Mouse (Mus musculus): ENCODE measurements around the gene Borcs5.

DNA sequence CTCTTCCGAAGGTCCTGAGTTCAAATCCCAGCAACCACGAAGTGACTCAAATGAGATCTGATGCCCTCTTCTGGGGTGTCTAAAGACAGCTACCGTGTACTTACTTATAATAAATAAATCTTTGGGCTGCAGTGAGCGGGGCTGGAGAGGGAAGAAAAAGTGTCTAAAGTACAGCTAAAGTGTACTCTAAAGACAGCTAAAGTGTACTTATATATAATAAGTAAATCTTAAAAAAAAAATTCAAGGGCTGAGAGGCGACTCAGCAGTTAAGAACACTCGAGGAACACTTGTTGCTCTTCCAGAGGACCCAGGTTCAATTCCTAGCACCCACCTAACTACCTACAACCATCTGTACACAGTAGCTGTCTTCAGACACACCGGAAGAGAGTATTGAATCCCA lies 106.6 kb downstream of the Borcs5 start:
- TF ChIP-seq CTCF (IDR thresholded peaks at IDR 0.05; ENCODE audit: extremely low read depth, insufficient read depth, insufficient read length, insufficient replicate concordance) = no peak
- no peak for TF ChIP-seq POLR2A (IDR thresholded peaks at IDR 0.05; ENCODE audit: low read depth, low read length)

All from spleen, adult 2 months (tissue).